Mouse (Mus musculus): ENCODE results near the gene Gm19345.

The Gm19345 gene

DNA sequence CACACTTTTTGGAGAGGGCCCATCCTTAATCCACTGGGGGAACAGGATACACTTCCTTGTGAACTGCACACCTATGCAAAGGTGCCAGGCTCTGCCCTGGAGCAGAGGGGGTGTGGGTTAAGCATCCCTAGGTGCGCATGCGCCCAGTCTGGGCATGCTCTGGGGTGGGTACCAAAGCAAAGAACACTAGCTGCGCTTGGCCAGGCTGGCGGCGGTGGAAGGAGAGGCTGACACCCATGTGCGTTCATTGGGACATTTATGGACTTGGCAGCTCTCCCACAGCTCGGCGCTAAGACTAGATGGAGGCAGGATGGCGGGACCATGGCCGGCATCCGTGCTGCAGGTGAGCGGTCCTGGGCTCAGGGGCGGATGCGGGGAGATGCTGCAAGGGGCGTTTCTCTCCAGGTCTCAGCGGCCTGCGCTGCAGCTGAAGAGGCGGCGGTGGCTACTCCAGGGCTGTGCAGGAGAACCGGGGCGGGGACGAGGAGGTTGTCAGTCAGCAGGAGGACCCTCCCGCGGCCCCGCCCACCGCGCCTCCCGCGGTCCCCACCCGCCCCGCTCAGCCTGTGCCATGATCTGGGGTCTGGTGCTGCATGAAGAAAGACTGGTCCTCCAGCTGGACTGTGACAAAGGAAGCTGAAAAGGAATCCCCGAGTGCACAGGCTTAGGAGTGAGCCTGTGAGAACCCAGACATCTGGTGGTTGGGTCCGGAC lies at the start of gene Gm19345:
Gm19345 (plus strand) TSS at position 146 of the 713 bp plus-strand sequence.
- peak; percentile 33 for DNase-seq (ENCODE audit: low read depth, low spot score)

DNA sequence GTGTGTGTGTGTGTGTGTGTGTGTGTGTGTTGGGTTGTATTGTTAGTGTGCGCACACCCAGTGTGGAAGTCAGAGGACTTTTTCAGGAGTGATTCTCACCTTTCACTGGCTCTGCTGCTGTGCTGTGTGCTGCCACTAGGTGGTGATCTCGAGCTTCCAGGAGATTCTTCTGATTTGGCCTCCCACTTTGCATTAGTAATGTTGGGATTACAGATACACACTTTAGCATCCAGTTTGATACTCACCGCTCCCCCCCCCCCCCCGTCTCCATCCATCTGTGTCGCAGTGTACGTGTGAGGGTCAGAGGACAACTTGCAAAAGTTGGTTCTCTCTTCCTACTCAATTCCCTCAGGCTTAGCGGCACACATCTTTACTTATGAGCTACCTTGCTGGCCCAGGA lies 48.8 kb upstream of the Gm19345 start:
- peak; percentile 64 for DNase-seq (ENCODE audit: low read depth, low spot score)

DNA sequence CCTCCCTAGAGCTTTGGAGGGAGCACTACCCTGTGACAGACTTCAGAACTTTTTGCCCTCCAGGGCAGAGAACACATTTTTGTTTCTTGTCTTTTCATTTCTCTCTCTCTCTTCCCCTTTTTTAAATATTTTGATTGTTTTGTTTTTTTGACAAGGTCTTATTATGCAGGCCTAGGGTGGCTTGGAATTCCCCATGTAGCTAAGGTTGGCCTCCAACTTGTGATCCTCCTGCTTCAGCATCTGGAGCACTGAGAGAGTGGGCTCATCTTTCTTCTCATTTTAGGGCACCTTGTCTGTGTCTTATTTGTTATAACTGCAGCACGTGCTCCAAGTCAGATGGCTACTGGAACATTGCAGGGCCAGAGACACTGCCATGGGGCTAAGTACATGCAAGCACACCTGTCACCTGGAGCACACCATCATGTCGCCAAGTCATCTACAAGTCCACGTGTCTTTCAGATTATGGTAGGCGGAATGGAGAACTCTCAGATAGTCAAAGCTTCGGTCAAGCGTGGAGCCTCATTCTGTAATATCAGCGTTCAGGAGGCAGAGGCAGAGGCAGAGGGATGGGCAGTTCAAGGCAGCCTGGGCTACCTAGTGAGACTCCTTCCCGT lies 45.3 kb upstream of the Gm19345 start:
- no peak for DNase-seq (ENCODE audit: low read depth, low spot score)

DNA sequence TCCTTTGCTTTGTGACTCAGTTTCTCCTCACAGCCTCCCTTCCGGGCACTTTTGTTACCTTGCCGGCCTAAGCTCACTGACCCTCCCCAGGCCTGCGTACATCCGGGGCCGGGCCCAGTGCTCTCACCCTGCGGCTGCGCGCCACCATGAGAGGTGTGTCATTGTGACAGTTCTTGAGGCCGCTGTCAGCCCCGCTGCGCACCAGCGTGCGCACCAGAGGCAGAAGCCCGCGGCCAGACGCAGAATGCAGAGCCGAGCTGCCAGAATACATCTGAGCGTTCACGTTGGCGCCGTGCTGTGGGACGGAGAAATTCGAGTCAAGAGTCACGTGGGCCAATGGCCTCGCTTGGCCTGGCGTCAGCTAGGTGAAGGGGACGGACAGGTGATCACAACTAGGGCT lies 42.4 kb upstream of the Gm19345 start:
- no peak for DNase-seq (ENCODE audit: low read depth, low spot score)

DNA sequence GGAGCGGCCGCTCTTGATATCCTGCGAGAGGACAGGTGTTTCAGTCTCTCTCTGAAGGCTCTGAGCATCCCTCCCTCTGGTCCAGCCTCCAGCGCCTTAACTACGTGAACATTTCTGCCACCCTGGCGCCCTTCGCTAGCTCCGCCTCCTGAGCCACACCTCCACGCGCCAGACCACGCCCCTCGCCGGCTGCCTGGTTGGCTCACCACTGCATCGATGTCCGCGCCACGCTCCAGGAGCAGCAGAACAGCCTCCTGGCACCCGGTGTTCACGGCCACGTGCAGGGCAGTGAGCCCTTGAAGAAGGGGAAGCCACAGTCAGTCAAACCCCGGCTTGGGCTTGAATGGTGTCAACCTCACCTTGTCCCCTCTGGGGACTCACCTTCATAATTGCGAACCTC lies 40.7 kb upstream of the Gm19345 start:
- no peak for DNase-seq (ENCODE audit: low read depth, low spot score)

DNA sequence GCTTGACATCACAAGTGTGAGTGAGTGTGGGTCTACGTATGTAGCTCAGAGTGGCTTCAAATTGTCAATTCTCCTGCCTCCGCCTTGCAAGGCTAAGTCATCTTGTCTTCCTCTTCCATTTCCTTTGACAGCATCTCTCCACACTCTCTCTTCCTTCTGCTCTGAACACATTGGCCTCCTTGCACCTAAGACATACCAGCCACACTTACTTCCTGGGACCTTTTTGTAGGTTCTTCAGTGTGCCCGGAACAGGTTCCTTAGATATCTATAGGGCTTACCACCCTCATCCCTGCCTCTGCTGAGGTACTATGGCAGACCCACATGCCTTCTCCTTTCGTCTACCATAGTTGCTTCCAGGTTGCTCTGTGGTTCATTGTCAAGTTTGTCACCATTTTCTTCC lies 38.6 kb upstream of the Gm19345 start:
- no peak for DNase-seq (ENCODE audit: low read depth, low spot score)

DNA sequence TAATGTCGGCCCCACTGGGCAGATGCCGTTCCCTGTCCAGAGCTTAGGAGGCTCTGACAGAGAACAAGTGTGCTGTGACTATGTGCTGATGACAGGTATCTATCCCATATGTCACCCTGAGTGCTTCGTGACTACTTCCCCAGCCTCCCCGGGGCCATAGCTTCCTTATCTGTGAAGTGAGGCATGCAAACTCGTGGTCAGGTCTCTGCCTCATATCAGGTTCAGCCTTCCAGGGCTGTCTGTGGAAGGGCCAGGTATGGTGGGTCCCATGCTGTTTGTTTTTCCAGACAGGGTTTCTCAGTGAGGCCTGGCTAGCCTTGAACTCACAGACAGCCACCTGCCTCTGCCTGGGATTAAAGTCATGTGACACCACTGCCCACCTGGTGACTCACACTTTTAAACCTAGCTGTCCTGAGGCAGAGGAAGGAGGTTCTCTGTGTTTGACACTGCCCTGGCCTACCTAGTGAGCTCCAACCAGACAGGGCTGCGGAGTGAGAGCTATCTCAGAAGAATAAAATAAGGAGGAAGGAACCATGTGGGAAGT lies 38.2 kb upstream of the Gm19345 start:
- no peak for DNase-seq (ENCODE audit: low read depth, low spot score)

DNA sequence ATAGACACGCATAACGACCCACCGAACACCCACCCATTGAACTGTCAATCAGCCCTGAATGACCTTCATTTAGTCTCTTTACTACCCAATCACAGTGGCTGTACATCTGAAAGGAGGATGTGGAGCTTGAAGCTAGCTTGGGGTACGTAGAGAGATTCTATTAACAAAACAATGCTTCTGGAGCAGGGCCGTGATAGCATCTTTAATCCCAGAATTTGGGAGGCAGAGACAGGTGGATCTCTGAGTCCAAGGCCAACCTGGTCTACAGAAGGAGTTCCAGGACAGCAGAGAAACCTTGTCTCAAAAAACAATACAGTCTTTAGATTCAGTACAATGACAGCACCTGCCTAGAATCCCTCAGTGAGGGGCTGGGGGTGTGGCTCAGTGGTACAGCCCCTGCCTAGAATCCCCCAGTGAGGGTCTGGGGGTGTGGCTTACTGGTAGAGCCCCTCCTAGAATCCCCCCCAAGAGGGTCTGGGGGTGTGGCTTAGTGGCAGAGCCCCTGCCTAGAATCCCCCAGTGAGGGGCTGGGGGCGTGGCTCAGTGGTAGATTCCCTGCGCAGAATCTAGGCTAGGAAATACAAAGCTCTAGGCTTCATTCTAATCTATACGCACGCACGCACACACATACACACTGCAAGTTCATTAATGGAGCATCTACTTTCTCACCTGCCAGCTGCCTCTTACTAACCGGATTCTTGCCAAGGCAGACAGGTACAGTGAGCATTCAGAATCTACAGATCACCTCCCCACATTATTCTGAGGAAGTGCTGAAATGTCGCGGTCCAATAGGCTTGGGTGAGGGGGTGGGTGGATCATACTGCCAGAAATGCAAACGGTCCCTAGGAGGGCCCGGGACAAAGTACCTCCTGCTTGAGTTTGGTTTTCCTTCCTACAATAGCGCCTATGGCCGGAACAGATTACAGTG lies 36.2 kb upstream of the Gm19345 start:
- DNase-seq (ENCODE audit: low read depth, low spot score), result peak; percentile 71

DNA sequence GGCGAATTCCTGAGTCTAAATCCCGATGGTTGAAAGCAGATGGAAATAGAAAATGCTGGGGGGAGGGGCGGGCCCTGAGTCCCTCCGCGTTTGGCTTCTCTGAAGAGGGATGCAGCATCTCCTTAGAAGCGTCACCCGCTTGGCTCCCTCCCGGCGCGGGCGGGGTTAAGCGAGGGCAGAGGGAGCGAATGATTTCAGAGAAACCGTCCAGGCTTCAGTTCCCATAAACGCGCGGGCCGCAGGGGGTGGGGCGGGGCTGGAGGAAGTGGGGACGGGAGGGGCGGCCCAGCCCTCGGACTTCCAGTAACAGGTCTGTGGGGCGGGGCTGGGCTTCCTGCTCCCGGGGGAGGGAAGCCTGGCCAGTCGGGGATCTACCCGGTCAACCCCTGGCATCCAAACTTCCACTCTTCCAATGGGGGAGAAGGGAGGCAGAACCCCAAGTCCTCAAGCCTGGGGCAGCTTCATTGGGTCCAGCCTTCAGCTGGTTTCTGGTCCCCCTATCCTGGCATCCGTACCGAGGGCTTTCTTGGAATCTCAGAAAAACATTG lies 35.5 kb upstream of the Gm19345 start:
- DNase-seq (ENCODE audit: low read depth, low spot score), result peak; percentile 84

DNA sequence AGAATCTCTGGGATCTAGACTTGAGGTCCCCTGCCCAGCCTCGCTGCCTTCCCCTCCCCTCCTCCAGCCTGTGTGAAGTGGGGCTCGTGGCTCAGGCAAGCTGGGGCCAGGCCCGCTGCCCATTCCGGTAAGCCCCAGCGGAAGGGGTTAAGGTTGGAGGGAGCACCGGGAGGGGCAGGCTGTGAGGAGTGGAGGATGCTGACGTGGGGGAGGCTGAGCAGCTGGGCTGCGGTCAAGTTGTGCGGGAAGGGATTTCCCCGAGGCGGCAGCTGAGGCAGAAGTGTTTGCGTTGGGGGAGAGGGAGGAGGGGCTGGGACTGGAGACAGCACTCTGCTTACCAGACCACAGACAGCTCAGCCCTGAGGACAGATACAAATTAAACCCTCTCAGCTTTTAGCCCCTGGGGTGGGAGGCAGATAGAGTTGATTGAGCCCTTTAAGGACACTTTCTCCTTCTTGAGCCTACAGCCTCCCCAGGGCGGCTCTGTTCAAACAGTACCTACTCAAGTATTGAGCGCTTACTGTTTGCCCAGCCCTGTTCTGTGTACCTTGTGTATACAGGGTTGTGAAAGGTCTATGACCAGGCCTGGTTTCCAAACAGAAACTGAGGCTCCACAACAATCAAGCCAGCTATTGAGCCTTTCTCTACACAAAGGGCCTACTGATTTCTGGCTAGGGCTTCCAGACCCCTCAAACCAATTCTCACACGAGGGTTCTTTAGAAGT lies 34.3 kb upstream of the Gm19345 start:
- peak; percentile 95 for DNase-seq (ENCODE audit: low read depth, low spot score)

DNA sequence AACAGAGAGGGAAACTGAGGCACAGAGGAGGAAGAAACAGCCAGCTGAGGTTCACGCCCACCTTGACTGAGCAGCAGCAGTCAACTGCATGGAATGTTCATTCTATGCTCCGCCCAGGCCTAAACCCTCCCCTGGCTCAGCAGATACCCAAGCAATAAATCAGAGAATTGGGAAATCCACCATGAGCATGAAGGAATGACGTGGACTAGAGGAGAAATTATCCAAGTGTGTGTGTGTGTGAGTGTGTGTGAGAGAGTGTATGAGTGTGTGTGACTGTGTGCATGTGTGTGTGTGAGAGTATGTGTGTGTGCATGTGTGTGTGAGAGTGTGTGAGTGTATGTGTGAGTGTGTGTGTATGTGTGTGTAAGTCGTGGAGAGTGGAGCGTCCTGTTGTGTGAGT lies 33.4 kb upstream of the Gm19345 start:
- DNase-seq (ENCODE audit: low read depth, low spot score), result no peak

DNA sequence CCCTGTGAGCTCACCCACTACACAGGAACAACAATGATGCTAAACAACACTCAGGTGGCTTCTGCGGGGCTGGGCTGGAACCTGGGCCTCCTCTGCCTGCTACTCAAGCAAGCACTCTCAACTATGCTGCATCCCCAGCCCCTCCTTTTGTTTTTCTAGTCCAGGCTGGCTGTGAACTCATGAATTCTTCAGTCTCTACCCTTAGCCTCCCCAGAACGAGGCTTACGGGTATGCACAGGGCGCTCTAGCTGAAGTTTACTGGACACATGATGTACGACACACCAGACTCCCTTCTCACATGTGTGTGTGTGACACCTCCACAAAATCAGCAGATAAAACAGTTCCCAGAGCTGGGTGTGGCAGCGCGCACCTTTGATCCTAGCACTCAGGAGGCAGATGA lies 32.9 kb upstream of the Gm19345 start:
- DNase-seq (ENCODE audit: low read depth, low spot score), result peak; percentile 59

DNA sequence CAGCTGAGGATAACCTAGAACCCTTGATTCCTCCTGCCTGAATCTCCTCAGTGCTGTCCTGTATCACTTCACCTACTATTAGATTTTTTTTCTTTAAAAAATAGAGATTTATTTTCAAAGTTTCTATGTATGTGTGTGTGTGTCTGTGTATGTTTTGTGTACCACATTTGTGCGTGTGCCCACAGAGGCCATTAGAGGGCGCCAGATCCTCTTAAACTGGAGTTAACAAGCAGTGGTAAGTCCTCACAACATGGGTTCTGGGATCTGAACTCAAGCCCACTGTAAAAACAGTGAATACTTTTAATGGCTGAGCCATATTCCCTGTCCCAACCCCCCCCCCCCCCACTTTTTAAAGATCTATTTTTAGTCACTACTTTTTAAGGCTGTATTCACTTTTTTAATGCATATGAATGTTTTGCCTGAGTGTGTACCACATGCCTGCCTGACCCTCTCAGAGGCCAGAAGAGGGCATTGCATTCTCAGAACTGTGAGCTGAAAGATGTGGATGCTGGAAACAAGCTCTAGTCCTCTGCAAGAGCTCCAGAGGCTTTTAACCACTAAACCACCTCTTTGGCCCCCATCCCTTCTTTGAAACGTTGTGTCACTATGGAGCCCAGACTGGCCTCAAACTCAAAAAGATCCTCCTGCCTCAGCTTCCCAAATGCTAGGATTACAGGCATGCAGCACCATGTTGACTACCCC lies 31.3 kb upstream of the Gm19345 start:
- peak; percentile 49 for DNase-seq (ENCODE audit: low read depth, low spot score)

DNA sequence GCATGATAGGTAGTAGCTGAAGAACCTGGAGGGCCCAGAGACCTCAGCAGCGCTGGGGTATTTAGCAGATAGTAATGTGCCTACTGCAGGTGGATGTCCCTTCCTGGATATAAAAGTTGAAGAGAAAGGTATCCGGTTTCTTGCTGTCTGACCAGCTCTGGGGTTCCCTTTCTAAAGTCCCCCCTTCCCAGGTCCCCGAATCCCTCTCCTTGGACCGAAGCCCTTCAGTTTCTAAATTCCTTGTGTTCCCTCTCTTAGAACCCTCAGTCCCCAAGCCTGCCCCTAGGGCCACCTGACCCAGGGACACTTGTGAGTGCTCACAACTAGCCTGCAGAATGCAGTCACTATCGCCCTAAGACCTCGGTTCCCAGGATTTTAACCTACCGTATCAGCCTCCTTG lies 30.2 kb upstream of the Gm19345 start:
- DNase-seq (ENCODE audit: low read depth, low spot score), result no peak

DNA sequence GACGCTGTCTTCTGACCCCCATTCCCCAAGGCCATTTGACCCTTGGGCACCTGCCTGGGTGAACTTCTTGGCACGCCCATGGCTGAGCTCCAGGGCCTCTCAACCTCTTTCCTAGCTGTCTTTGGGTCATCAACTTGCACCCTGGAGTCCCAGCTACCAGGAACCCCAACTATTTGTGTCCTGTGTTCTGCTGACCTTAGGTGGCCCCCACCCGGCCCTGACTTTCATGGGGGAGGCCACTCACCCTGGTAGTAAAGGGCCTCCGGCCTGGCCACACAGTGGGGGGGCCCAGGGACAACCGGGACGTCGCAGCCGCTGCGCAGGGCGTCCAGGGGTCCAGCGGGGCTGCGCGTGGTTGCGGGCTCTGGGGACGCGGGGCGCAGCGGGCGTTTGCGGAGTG lies 29.6 kb upstream of the Gm19345 start:
- DNase-seq (ENCODE audit: low read depth, low spot score), result no peak

DNA sequence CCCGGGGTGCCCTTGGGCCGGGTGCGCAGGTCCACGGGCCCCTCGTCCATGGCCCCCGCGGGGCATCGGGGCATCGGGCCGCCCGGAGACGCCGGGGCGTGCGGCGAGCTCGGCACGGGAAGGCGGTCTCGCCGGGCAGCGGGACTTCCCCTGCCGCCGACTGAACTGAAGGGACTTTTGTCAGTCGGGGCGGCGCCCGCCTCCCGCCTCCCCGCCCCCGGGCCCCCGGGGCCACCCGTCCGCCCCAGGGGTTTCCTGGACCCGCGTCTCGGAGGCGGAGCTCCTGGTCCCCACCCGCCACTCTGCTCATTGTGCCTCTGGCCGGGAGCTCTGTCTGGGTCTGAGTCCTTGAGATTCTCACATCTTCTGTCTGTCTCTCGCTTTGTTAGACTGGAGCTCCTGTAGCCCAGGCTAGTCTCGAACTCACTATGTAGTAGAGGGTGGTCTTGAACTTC lies 29.2 kb upstream of the Gm19345 start, which contains the start of gene Bcl3:
Bcl3 (minus strand) TSS at position 167 of the 455 bp plus-strand sequence.
- DNase-seq (ENCODE audit: low read depth, low spot score), result peak; percentile 88

DNA sequence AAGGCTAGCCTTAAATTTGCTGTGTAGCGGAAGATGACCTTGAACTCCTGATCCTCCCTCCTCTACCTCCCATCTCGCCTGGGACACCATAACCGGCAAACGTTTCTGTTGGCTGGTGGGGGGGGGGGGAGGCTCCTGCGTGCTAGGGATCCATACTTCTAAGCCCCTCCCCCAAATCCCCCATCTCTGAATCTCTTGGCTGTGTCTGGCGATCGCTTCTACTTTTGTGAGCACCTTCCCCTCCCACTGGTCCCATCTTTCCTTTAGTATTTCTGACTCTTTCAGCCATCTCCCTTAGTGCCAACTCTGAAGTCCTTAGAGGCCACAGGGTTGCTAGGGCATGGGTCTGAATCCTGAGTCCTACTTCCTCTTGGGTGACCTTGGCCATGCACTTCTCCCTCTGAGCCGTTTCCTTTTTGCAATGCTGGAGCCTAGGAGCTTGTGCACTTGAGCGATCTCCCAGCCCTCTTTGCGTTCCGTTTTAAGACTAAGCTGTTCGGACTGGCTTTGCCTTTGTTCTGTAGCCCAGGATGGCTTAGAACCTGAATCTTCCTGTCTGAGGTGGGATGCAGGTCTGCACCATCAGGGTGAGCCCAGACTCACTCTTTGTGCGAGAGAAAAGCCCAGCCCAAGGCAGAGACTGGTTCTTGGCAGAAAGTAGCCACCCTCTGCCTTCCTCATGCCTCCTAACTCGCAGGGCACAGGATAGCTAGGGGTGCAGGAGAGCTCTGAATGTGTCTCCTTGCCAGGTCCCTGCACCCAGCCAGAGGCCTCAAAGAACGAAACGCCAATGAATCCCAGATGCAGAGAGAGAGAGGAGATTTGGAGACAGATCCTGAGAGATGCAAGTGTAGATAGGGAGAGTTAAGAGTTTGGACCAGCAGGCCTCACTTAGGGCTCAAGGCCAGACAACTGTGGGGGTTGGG lies 28.3 kb upstream of the Gm19345 start:
- peak; percentile 37 for DNase-seq (ENCODE audit: low read depth, low spot score)

DNA sequence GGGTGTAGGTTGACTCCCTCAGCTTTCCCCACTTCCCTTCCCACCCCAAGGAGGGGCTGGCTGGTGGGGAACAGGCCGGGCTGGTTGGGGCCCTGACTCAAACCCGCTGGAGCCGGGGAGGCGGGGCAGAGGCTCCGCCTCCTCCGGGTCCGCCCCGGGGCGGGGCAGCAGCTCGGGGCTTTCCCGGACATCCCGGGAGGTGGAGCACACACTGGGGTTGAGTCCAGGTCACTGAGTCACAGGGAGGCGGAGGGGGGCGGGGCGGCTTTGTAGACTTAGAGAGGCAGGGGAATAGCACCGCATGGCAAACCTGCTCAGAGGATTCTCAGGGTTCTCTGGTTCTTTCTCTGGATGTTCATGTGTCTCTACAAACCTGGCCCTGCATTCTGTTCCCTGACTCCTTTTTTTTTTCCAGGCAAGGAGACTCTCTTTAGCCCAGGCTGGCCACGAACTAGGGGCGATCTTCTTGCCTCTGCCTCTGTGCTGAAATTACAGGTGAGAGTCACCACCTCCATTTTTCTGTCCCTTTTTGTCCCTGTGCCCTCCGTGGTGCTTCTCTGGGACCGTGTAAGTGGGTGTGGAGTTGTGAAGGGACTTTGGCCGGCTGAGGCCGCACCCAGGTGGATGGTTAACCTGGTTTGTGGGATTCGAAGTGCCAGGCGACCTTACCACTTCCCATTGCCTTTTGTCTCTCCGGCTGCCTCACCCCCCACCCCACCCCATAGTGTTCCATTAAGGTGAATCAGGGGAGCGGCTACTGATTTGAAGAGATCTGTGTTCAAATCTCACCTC lies 27.4 kb upstream of the Gm19345 start:
- peak; percentile 93 for DNase-seq (ENCODE audit: low read depth, low spot score)
